Mouse (Mus musculus): ENCODE measurements around the gene Zfp524.

- TF ChIP-seq CTCF (IDR thresholded peaks at IDR 0.05; ENCODE audit: low read depth) (no peak), EP300 (IDR thresholded peaks at IDR 0.05; ENCODE audit: low read depth) (no peak)
Measured at GRCm38 (mm10) chr7:4996934-4997333, 17.3 kb upstream of the Zfp524 start.
